Mouse (Mus musculus): ENCODE measurements around the gene Scd2. TPM values are rescaled to one million over a fixed set of nuclear protein-coding genes. Genes with fewer than 3 reads are reported as not detected.
A peak's percentile ranks its signal among the peaks of the same experiment; 100 is the strongest.
"Not testable (repeated sequence)": the region's sequence is repeated elsewhere in the genome, so short reads cannot be mapped to it uniquely, and the experiment has no call there.

The Scd2 gene
- polyA plus RNA-seq (2016; fragmentation: Nextera tagmentation; extraction: Ambion mirVana), result 470 and 492 TPM in 2 replicates

GRCm38 (mm10) chr19:44292941-44293768 is at the start of gene Scd2:
Gene Scd2 (plus strand): TSS chr19:44293674.
- peak within 1 kb of the TSS; percentile 99 for H3K9ac ChIP-seq
- H3K4me2 ChIP-seq, result peak within 1 kb of the TSS; percentile 100
- H3K4me1 ChIP-seq, result peaks cover 57% of the 10 kb centered on the region
- WGBS, result 2% methylated on average over 21 of the region's 21 CpGs
- ATAC-seq (ENCODE audit: low FRiP score), result no peak; the same call in 1 of the 2 replicates
- H3K36me3 ChIP-seq (replicated peaks), result peaks cover 33% of the 10 kb centered on the region
- no peaks in the 10 kb centered on the region for H3K9me3 ChIP-seq
- H3K27me3 ChIP-seq, result no peaks in the 10 kb centered on the region
- peak within 1 kb of the TSS; percentile 89 for H3K4me3 ChIP-seq (replicated peaks)
- peak within 1 kb of the TSS; percentile 99 for H3K27ac ChIP-seq

DNA sequence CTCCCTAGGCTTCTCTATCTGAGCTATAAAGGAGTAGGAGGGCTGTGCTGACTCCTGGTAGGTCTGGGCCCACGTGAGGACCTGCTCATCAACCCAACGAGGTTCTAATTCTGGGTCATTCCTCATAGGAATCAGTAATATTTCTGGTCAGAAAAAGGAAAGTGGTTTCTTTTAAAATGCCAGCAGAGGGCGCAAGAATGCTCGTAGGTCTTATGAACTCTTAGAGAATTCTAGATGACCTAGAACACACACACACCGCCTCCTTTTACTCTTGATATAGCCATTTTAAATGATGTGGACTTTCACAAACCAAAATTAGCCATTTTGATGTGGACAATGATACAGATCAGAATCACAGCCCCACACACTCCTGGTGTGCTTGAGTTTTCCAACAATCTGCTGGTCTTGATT is 47.7 kb upstream of the Scd2 start:
- Histone ChIP-seq H3K36me3 (replicated peaks) (no peaks in the 10 kb centered on the region), H3K4me3 (replicated peaks) (no peak overlapping the region), H3K9me3 (no peaks in the 10 kb centered on the region), H3K27me3 (no peaks in the 10 kb centered on the region), H3K9ac (no peak overlapping the region), H3K4me1 (peaks cover 30% of the 10 kb centered on the region), H3K4me2 (peak overlapping the region; percentile 58), H3K27ac (no peak overlapping the region)
- ATAC-seq (ENCODE audit: low FRiP score), result no peak
- WGBS, result 9% methylated on average over 5 of the region's 5 CpGs

- Histone ChIP-seq H3K9ac (no peak overlapping the region), H3K4me3 (replicated peaks) (0 out of 2 replicates have a peak overlapping the region, but pooled peaks have one; percentile 10), H3K4me1 (peaks cover 30% of the 10 kb centered on the region), H3K27me3 (no peaks in the 10 kb centered on the region), H3K9me3 (no peaks in the 10 kb centered on the region), H3K4me2 (peak overlapping the region; percentile 58), H3K36me3 (replicated peaks) (no peaks in the 10 kb centered on the region), H3K27ac (no peak overlapping the region)
- ATAC-seq (ENCODE audit: low FRiP score), result no peak
- WGBS, result 27% methylated on average over 11 of the region's 11 CpGs
Measured at GRCm38 (mm10) chr19:44246341-44246911, 47.0 kb upstream of the Scd2 start.

GRCm38 (mm10) chr19:44247281-44248080 is 46.0 kb upstream of the Scd2 start:
- Histone ChIP-seq H3K4me3 (replicated peaks) (peak overlapping the region; percentile 42), H3K9ac (peak overlapping the region; percentile 56), H3K4me2 (peak overlapping the region; percentile 58), H3K27ac (peak overlapping the region; percentile 90), H3K4me1 (peaks cover 30% of the 10 kb centered on the region), H3K9me3 (no peaks in the 10 kb centered on the region), H3K27me3 (no peaks in the 10 kb centered on the region), H3K36me3 (replicated peaks) (no peaks in the 10 kb centered on the region)
- WGBS, result 3% methylated on average over 25 of the region's 25 CpGs
- peak; percentile 53; the same call in 1 of the 2 replicates for ATAC-seq (ENCODE audit: low FRiP score)

DNA sequence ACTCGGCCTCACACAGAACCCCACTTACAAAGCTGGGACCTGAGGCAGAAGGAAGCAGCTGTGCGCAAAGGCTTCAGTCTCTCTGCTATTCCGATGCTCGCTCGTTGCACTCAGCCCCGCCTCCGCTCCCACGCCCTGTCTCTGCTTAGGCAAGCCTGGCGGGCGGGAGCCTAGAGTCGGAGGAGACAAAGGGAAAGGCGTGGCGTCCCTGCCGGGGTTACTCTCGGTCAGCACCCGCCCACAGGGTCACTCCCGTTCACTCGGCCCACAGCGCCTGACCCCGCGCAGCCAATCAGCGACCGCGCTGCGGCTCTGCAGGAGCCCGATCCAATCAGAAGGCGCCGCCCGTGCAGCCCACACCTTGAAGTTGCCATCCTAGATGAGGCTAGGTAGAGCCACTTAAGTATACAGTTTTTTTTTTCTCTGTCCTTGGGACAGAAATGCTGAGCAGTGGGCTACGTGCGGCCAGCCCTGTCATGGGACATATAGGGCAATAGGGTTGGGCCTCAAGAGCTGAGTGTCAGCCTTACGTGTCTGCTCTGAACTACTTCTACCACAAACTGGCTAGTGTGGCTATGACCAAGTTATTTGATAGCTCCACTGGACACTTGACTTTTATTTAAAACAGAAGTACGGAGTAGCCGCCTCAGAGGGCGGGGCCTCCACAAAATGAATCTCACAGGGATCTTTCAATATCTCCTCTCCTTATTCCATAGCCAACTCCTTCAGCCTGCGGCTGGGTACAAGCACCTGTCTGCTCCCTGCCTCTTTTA is 45.2 kb upstream of the Scd2 start:
- H3K27me3 ChIP-seq, result no peaks in the 10 kb centered on the region
- no peaks in the 10 kb centered on the region for H3K9me3 ChIP-seq
- 2% methylated on average over 36 of the region's 36 CpGs for WGBS
- peaks cover 30% of the 10 kb centered on the region for H3K4me1 ChIP-seq
- H3K4me3 ChIP-seq (replicated peaks), result peak overlapping the region; percentile 42
- no peaks in the 10 kb centered on the region for H3K36me3 ChIP-seq (replicated peaks)
- peak overlapping the region; percentile 56 for H3K9ac ChIP-seq
- peak overlapping the region; percentile 90 for H3K27ac ChIP-seq
- peak; percentile 99 for ATAC-seq (ENCODE audit: low FRiP score)
- H3K4me2 ChIP-seq, result peak overlapping the region; percentile 58

DNA sequence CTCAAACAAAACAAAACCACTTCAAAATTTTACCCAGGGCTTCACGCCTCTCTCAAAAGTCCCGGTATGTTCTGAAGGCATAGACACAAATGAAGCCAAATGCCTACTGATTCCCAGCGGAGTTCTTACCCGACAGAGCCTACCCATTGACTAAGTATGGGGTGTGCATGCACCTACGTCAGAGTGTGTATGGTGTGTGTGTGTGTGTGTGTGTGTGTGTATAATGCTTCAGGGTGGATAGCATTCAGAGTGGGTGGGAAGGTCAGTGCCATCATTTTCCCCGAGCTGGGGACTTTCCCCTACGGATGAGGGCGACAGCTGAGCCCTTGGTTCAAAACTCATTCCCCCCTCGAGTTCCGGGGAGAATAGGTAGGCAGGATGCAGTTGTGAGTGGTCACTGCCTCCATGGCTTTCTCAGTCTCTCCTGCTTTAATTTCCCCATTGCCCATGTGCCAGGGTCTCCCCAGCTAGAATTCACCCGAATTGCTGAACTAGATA is 44.6 kb upstream of the Scd2 start:
- H3K36me3 ChIP-seq (replicated peaks), result no peaks in the 10 kb centered on the region
- H3K9ac ChIP-seq, result peak overlapping the region; percentile 1; the same call in 1 of the 2 replicates
- H3K27me3 ChIP-seq, result no peaks in the 10 kb centered on the region
- peaks cover 30% of the 10 kb centered on the region for H3K4me1 ChIP-seq
- ATAC-seq (ENCODE audit: low FRiP score), result no peak
- peak overlapping the region; percentile 90 for H3K27ac ChIP-seq
- H3K9me3 ChIP-seq, result no peaks in the 10 kb centered on the region
- no peak overlapping the region for H3K4me3 ChIP-seq (replicated peaks)
- no peak overlapping the region for H3K4me2 ChIP-seq
- WGBS, result 69% methylated on average over 11 of the region's 11 CpGs

DNA sequence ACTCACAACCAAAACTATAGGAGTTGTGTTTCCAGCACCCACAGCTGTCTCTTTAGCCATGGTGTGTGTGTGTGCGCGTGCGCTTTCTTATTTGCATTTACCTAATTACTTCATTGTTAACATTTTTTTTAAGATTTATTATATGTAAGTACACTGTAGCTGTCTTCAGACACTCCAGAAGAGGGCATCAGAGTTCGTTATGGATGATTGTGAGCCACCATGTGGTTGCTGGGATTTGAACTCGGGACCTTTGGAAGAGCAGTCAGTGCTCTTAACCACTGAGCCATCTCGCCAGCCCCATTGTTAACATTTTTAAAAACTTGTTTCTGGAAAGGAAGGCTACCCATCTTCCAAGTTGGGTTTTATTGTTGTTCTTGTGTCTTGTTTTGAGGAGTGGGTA is 42.3 kb upstream of the Scd2 start:
- H3K9me3 ChIP-seq; H3K9ac ChIP-seq; H3K27ac ChIP-seq; H3K4me2 ChIP-seq; ATAC-seq (ENCODE audit: low FRiP score); H3K27me3 ChIP-seq; H3K36me3 ChIP-seq (replicated peaks); H3K4me3 ChIP-seq (replicated peaks): not testable (repeated sequence)
- WGBS, result 94% methylated on average over 6 of the region's 6 CpGs
- peaks cover 27% of the 10 kb centered on the region for H3K4me1 ChIP-seq

GRCm38 (mm10) chr19:44251936-44252558 is 41.4 kb upstream of the Scd2 start:
- Histone ChIP-seq H3K9ac (no peak overlapping the region), H3K4me2 (no peak overlapping the region), H3K9me3 (no peaks in the 10 kb centered on the region), H3K27me3 (no peaks in the 10 kb centered on the region), H3K4me3 (replicated peaks) (no peak overlapping the region), H3K36me3 (replicated peaks) (no peaks in the 10 kb centered on the region), H3K4me1 (peaks cover 18% of the 10 kb centered on the region), H3K27ac (no peak overlapping the region)
- 72% methylated on average over 12 of the region's 12 CpGs for WGBS
- no peak for ATAC-seq (ENCODE audit: low FRiP score)

DNA sequence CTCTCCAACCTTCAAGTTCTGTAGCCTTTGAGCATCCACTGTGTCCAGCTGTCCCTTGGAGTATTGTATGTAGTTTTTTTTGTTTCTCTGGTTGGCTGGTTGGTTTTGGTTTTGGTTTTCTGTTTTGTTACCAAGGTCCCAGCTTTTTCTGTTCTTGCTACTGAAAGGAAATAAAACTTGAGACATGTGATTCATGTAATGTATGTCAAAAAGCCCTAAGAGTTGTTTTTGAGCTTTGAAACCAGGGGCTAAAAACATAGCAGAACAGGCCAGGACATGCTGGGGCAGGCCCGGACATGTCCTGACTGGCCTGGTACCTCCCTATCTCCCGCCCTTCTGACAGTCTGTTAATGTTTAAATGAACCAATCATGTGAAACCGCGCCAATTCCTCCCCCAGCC is 39.4 kb upstream of the Scd2 start:
- H3K36me3 ChIP-seq (replicated peaks); H3K9me3 ChIP-seq; H3K4me3 ChIP-seq (replicated peaks); H3K27ac ChIP-seq; H3K4me1 ChIP-seq; H3K9ac ChIP-seq; H3K27me3 ChIP-seq; ATAC-seq (ENCODE audit: low FRiP score); H3K4me2 ChIP-seq: not testable (repeated sequence)
- WGBS, result 83% methylated on average over 4 of the region's 4 CpGs

GRCm38 (mm10) chr19:44257377-44257966 is 36.0 kb upstream of the Scd2 start:
- Histone ChIP-seq H3K27me3 (no peaks in the 10 kb centered on the region), H3K36me3 (replicated peaks) (no peaks in the 10 kb centered on the region), H3K9ac (no peak overlapping the region), H3K9me3 (no peaks in the 10 kb centered on the region), H3K4me3 (replicated peaks) (no peak overlapping the region), H3K4me2 (no peak overlapping the region), H3K27ac (no peak overlapping the region), H3K4me1 (no peaks in the 10 kb centered on the region)
- ATAC-seq (ENCODE audit: low FRiP score), result no peak
- 89% methylated on average over 13 of the region's 13 CpGs for WGBS

DNA sequence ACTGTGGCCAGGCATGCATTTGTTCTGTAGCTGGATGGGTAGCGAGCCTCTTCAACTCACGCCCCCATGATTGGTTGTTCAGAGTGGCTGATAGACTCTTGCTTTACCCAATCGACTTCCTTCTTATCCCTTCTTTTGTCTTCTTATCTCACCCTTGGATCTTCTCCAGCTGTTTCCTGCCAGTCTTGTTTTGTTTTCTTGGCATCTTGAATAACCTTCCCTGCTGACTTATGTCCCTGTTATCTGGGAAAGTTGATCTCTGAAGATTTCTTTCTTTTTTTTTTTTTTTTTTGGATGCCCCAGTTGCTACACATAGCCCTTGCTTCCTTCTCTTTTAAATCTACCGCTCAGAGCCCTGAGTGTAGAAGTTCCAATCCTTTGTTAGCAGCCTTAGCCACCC is 34.0 kb upstream of the Scd2 start:
- no peaks in the 10 kb centered on the region for H3K9me3 ChIP-seq
- H3K9ac ChIP-seq, result no peak overlapping the region
- ATAC-seq (ENCODE audit: low FRiP score), result no peak
- H3K27ac ChIP-seq, result no peak overlapping the region
- no peaks in the 10 kb centered on the region for H3K36me3 ChIP-seq (replicated peaks)
- H3K4me1 ChIP-seq, result no peaks in the 10 kb centered on the region
- WGBS, result 68% methylated on average over 4 of the region's 4 CpGs
- H3K27me3 ChIP-seq, result no peaks in the 10 kb centered on the region
- no peak overlapping the region for H3K4me3 ChIP-seq (replicated peaks)
- no peak overlapping the region for H3K4me2 ChIP-seq
